Mouse (Mus musculus) cortical plate, adult 2 months (tissue): ENCODE data around the gene Fgf6.

ENCODE experiments used
- CTCF ChIP-seq: fragments of 200-500 bp; IDR thresholded peaks from 2 replicates; pipeline ENCODE4 v1.5.1; 2011; ENCODE audit warnings: mild to moderate bottlenecking, control low read depth, low read length; ENCODE audit not compliant: insufficient read depth; ENCODE audit errors: extremely low read depth
- POLR2A ChIP-seq: fragments of 200-500 bp; IDR thresholded peaks from 2 replicates; pipeline ENCODE4 v1.6.1; 2011; ENCODE audit warnings: mild to moderate bottlenecking, low read length, control low read depth; ENCODE audit not compliant: insufficient read depth; ENCODE audit errors: extremely low read depth

GRCm38 (mm10) chr6:127064815-127065214 is 49.4 kb downstream of the Fgf6 start:
- no peak for TF ChIP-seq CTCF
- TF ChIP-seq POLR2A = no peak
